Mouse (Mus musculus) testis, adult 2 months (tissue): Measurements from ENCODE around the gene Ipcef1.

Experiments used
- CTCF ChIP-seq: fragments of 200-500 bp; IDR thresholded peaks from 2 replicates; pipeline ENCODE4 v1.5.1; 2012; ENCODE audit warnings: low read depth, mild to moderate bottlenecking, inconsistent platforms, low read length, moderate library complexity; ENCODE audit not compliant: control insufficient read depth, insufficient read depth, insufficient replicate concordance
- POLR2A ChIP-seq: fragments of 200-500 bp; IDR thresholded peaks from 2 replicates; pipeline ENCODE4 v1.6.1; 2012; ENCODE audit warnings: low read depth, mild to moderate bottlenecking, inconsistent platforms, low read length, moderate library complexity; ENCODE audit not compliant: control insufficient read depth

DNA sequence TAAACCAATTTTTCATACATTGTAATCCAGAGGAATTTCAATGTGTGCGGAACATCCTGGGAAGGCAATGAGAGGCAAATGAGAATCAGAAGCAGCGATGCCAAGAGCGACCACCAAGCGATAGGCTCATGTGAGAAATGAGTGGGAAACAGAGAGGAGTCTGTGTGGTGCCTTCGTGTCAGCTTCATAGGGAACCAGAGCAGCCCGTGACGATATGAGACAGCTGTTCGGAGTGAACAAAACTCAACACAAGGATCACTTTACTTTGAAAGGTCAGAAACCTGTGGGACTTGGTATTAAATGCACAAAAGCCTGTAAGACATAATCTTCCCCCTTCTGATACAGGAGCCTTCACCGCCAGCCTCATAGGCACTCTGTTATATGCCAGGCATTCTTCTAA, 31.7 kb downstream of the Ipcef1 start:
- TF ChIP-seq CTCF (no peak), POLR2A (no peak)
